Mouse (Mus musculus) bone marrow macrophage, adult 2 months (primary cell): ENCODE measurements around the gene Pttg1.

Source experiments
- CTCF ChIP-seq: IDR thresholded peaks from 2 replicates; pipeline ENCODE4 v1.5.1; 2012; ENCODE audit warnings: low read depth, mild to moderate bottlenecking, low read length, moderate library complexity
- POLR2A ChIP-seq: IDR thresholded peaks from 2 replicates; pipeline ENCODE4 v1.6.1; 2012; ENCODE audit warnings: mild to moderate bottlenecking, low read depth, low read length, borderline replicate concordance

- TF ChIP-seq CTCF (no peak), POLR2A (no peak)
Measured at GRCm38 (mm10) chr11:43388122-43389097, 37.6 kb downstream of the Pttg1 start.
